Mouse (Mus musculus) forebrain, embryonic 14.5 days (tissue): ENCODE data around the gene Papolb. TPM values are rescaled to one million over a fixed set of nuclear protein-coding genes. Genes with fewer than 3 reads are reported as not detected.

Source experiments
- ATAC-seq: fragments of 200-750 bp; cut with Nextera tagmentation; 2 replicates; pipeline ENCODE4 v1.8.0; 2017; ENCODE audit warnings: mild to moderate bottlenecking, moderate library complexity
- DNase-seq: peaks from one replicate; pipeline ENCODE4 v3.0.0-alpha.2; 2015; ENCODE audit warnings: low spot score
- H3K27ac ChIP-seq: fragments of 300-500 bp; sonication (generic); 2 replicates; pipeline ENCODE4 v1.5.1; 2014; ENCODE audit warnings: low read depth, mild to moderate bottlenecking, control low read depth, low read length, moderate library complexity
- H3K27me3 ChIP-seq: fragments of 300-500 bp; sonication (generic); replicated peaks from 2 replicates; pipeline ENCODE4 v1.6.1; 2014; ENCODE audit warnings: low read length, control low read depth, mixed read lengths; ENCODE audit not compliant: control insufficient read depth, insufficient read depth
- H3K36me3 ChIP-seq: fragments of 300-500 bp; sonication (generic); 2 replicates; pipeline ENCODE4 v1.6.1; 2014; ENCODE audit warnings: low read length, control low read depth; ENCODE audit not compliant: control insufficient read depth, insufficient read depth
- H3K4me1 ChIP-seq: fragments of 300-500 bp; sonication (generic); 2 replicates; pipeline ENCODE4 v1.6.1; 2014; ENCODE audit warnings: antibody characterized with exemption, low read length, control low read depth; ENCODE audit not compliant: control insufficient read depth, insufficient read depth
- H3K4me2 ChIP-seq: fragments of 300-500 bp; sonication (generic); 2 replicates; pipeline ENCODE4 v1.6.1; 2014; ENCODE audit warnings: mild to moderate bottlenecking, control low read depth, low read length
- H3K4me3 ChIP-seq: fragments of 300-500 bp; sonication (generic); 2 replicates; pipeline ENCODE4 v1.5.1; 2014; ENCODE audit warnings: low read depth, low read length, control low read depth
- H3K9ac ChIP-seq: fragments of 300-500 bp; sonication (generic); 2 replicates; pipeline ENCODE4 v1.6.1; 2014; ENCODE audit warnings: mild to moderate bottlenecking, low read length, control low read depth, moderate library complexity
- H3K9me3 ChIP-seq: fragments of 300-500 bp; sonication (generic); replicated peaks from 2 replicates; pipeline ENCODE4 v1.6.1; 2016; ENCODE audit warnings: low read length, control low read depth, mixed read lengths; ENCODE audit not compliant: control insufficient read depth
- WGBS: fragments of 180-500 bp; shearing (Covaris S2); extraction: QIAGEN DNeasy Blood & Tissue Kit; methylation state at CpG from one replicate; pipeline ENCODE4 v1.1.7; 2014; 5-methylcytosine and 5-hydroxymethylcytosine counted together
- polyA plus RNA-seq: library from polyadenylated mRNA; unstranded; fragments of >200 nt; fragmentation: Nextera tagmentation; extraction: Ambion mirVana; gene quantifications from 2 replicates; pipeline ENCODE4 v1.2.1, GENCODE M21; 2014

The Papolb gene
- polyA plus RNA-seq, 1 experiment from 2014 or later, result 0.15 TPM

GRCm38 (mm10) chr5:142550706-142551652 is 21.1 kb upstream of the Papolb start, which contains the start of gene Radil:
TSS of gene Radil (minus strand) at chr5:142551098.
- H3K4me1 ChIP-seq, result 0 out of 2 replicates have a peak, but pooled peaks cover 3% of the 10 kb centered on the region
- H3K9me3 ChIP-seq, result no peaks in the 10 kb centered on the region
- WGBS, result 3% methylated on average over 78 of the region's 80 CpGs
- H3K27ac ChIP-seq, result peak within 1 kb of the TSS; percentile 27; the same call in 1 of the 2 replicates
- peak within 1 kb of the TSS; percentile 57 for H3K4me3 ChIP-seq
- DNase-seq (peak; percentile 96), ATAC-seq (peak; percentile 92)
- peak within 1 kb of the TSS; percentile 64 for H3K9ac ChIP-seq
- H3K4me2 ChIP-seq, result peak within 1 kb of the TSS; percentile 94
- no peaks in the 10 kb centered on the region for H3K36me3 ChIP-seq
- H3K27me3 ChIP-seq, result 0 out of 2 replicates have a peak, but pooled peaks cover 4% of the 10 kb centered on the region

GRCm38 (mm10) chr5:142549961-142550705 is 20.3 kb upstream of the Papolb start:
- ATAC-seq, result peak; percentile 35; the same call in 1 of the 2 replicates

GRCm38 (mm10) chr5:142549441-142549840 is 19.6 kb upstream of the Papolb start:
- H3K36me3 ChIP-seq, result no peaks in the 10 kb centered on the region
- H3K9ac ChIP-seq, result no peak overlapping the region
- no peak for ATAC-seq
- H3K4me1 ChIP-seq, result 0 out of 2 replicates have a peak, but pooled peaks cover 3% of the 10 kb centered on the region
- no peak for DNase-seq
- peak overlapping the region; percentile 94 for H3K4me2 ChIP-seq
- no peak overlapping the region for H3K4me3 ChIP-seq
- 0 out of 2 replicates have a peak, but pooled peaks cover 4% of the 10 kb centered on the region for H3K27me3 ChIP-seq
- H3K27ac ChIP-seq, result no peak overlapping the region
- WGBS, result 62% methylated on average over 9 of the region's 9 CpGs
- H3K9me3 ChIP-seq, result no peaks in the 10 kb centered on the region

More at GRCm38 (mm10) chr5:142549961-142550705, 20.3 kb upstream of the Papolb start:
- Histone ChIP-seq H3K4me3 (peak overlapping the region; percentile 57), H3K27me3 (0 out of 2 replicates have a peak, but pooled peaks cover 4% of the 10 kb centered on the region), H3K4me2 (peak overlapping the region; percentile 94), H3K36me3 (no peaks in the 10 kb centered on the region), H3K9me3 (no peaks in the 10 kb centered on the region), H3K9ac (peak overlapping the region; percentile 64), H3K4me1 (0 out of 2 replicates have a peak, but pooled peaks cover 3% of the 10 kb centered on the region), H3K27ac (peak overlapping the region; percentile 27; the same call in 1 of the 2 replicates)
- peak; percentile 45 for DNase-seq
- 2% methylated on average over 30 of the region's 31 CpGs for WGBS

DNA sequence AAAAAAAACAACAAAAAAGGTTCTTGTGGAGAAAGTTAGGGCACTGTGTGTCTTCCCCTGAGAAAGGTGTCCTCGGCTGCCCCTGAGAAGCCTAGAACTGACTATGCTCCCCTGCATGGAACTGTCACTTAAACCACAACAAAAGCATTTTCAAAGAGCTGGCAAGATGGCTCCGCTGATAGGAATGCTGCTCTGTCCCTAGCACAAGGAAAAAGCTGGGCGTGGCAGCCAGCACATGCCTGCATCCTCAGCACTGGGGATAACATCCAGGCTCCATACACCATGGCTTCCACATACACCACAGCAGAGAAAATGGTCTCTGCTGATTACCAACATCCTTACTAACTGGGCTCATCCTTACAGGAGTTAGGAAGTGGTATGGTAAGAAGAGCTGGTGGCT is 17.2 kb upstream of the Papolb start:
- Histone ChIP-seq H3K9me3 (no peaks in the 10 kb centered on the region), H3K4me3 (no peak overlapping the region), H3K27me3 (0 out of 2 replicates have a peak, but pooled peaks cover 4% of the 10 kb centered on the region), H3K4me2 (no peak overlapping the region), H3K27ac (no peak overlapping the region), H3K36me3 (no peaks in the 10 kb centered on the region), H3K4me1 (0 out of 2 replicates have a peak, but pooled peaks cover 3% of the 10 kb centered on the region), H3K9ac (no peak overlapping the region)
- DNase-seq (no peak), ATAC-seq (no peak)
- 74% methylated on average over 3 of the region's 3 CpGs for WGBS

DNA sequence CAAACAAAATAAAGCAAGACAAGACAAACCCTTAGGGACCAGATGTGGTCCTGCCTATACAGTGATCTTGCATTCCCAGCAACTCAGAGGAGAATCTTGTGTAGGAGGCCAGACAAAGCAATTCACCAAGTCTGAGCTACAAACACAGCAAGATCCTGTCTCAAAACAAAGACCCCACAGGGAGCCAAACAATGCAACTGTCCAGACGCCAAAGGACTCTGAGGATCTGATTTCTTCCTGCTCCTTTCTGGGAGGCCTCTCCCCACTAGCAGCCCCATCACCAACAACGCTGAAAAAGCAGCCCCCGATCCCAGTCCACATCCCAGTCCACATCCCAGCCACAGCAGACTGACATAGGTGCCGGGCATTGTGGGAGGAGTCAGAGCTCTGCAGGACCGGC is 16.5 kb upstream of the Papolb start:
- no peak overlapping the region for H3K27ac ChIP-seq
- no peaks in the 10 kb centered on the region for H3K36me3 ChIP-seq
- 0 out of 2 replicates have a peak, but pooled peaks cover 3% of the 10 kb centered on the region for H3K4me1 ChIP-seq
- no peak for ATAC-seq
- H3K9ac ChIP-seq, result no peak overlapping the region
- no peak for DNase-seq
- 0 out of 2 replicates have a peak, but pooled peaks cover 4% of the 10 kb centered on the region for H3K27me3 ChIP-seq
- no peak overlapping the region for H3K4me2 ChIP-seq
- H3K9me3 ChIP-seq, result no peaks in the 10 kb centered on the region
- 3% methylated on average over 5 of the region's 5 CpGs for WGBS
- H3K4me3 ChIP-seq, result no peak overlapping the region

GRCm38 (mm10) chr5:142545014-142545795 is 15.3 kb upstream of the Papolb start:
- no peaks in the 10 kb centered on the region for H3K9me3 ChIP-seq
- H3K4me1 ChIP-seq, result no peaks in the 10 kb centered on the region
- WGBS, result 90% methylated on average over 5 of the region's 5 CpGs
- DNase-seq (no peak), ATAC-seq (no peak)
- H3K4me3 ChIP-seq, result no peak overlapping the region
- H3K36me3 ChIP-seq, result no peaks in the 10 kb centered on the region
- 0 out of 2 replicates have a peak, but pooled peaks cover 4% of the 10 kb centered on the region for H3K27me3 ChIP-seq
- H3K27ac ChIP-seq, result no peak overlapping the region
- H3K9ac ChIP-seq, result no peak overlapping the region
- H3K4me2 ChIP-seq, result no peak overlapping the region

GRCm38 (mm10) chr5:142537286-142537685 is 7.4 kb upstream of the Papolb start:
- Histone ChIP-seq H3K4me3 (no peak overlapping the region), H3K9me3 (no peaks in the 10 kb centered on the region), H3K9ac (no peak overlapping the region), H3K27me3 (no peaks in the 10 kb centered on the region), H3K4me1 (no peaks in the 10 kb centered on the region), H3K4me2 (no peak overlapping the region), H3K27ac (no peak overlapping the region), H3K36me3 (no peaks in the 10 kb centered on the region)
- WGBS, result 84% methylated on average over 3 of the region's 3 CpGs
- DNase-seq, result no peak
- ATAC-seq, result no peak

- ATAC-seq, result no peak
- no peak for DNase-seq
- no peak overlapping the region for H3K27ac ChIP-seq
- no peak overlapping the region for H3K4me3 ChIP-seq
- no peaks in the 10 kb centered on the region for H3K36me3 ChIP-seq
- peaks cover 4% of the 10 kb centered on the region; the same call in 1 of the 2 replicates for H3K27me3 ChIP-seq
- H3K9me3 ChIP-seq, result no peaks in the 10 kb centered on the region
- 78% methylated on average over 4 of the region's 4 CpGs for WGBS
- no peak overlapping the region for H3K9ac ChIP-seq
- H3K4me1 ChIP-seq, result no peaks in the 10 kb centered on the region
- no peak overlapping the region for H3K4me2 ChIP-seq
These were observed 5.5 kb upstream of the Papolb start for GRCm38 (mm10) chr5:142535388-142535787.
